Mouse (Mus musculus): ENCODE data around the gene Zfp169. TPM values are rescaled to one million over a fixed set of nuclear protein-coding genes. Genes with fewer than 3 reads are reported as not detected.

The Zfp169 gene
- 1.3 and 1.6 TPM in 2 replicates for polyA plus RNA-seq (2015; fragmentation: Nextera tagmentation; extraction: Ambion mirVana)

DNA sequence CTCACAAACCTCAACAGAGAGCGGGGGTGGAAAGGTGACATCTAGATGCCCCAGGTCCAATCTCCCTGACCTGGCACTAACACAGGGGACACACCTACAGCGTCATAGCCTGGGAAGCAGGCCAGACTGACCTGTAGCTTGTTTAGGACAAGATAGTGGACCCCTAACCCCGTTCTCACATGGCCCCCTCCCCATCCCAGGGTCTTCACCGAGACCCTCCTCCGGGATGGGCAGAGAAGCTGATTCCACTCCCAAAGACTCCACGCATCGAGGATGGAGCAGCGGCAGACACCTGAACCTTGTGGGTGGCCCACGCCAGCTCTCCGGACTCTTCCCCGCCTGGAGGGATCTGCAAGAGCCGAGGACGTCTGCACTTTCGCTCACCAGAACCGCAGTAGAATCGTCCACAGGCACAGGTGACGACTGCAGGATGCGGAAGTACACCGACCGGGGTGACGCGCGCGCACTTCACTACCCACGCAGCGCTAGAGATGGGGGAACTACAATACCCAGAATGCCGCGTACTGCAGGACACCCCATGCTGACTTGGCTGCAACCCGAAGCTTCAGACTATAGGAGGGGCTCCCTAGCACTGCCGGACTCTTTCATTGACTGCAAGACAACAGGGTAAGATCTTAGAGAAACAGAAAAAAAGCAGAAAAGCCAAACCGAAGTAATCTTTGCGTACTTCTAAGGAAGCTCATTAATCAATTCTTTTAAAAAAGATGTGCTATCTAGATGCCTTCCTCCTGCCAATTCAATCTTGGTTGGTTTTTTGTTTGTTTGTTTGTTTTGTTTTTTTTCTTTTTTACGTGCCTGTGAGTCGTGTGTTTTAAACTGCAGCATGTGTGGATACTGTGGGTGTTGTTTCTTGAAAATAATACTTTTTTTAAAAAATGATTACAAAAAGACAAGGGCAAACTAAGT lies at the start of gene Zfp169, which contains the start of gene A830005F24Rik:
TSS of gene Zfp169 (minus strand) at position 449 of the 927 bp plus-strand sequence.
TSS of gene A830005F24Rik (plus strand) at position 568 of the 927 bp plus-strand sequence.
- peak within 1 kb of the TSS; percentile 69 for H3K9ac ChIP-seq (replicated peaks; ENCODE audit: low read depth)
- ATAC-seq (peak; percentile 99), DNase-seq (ENCODE audit: low spot score) (peak; percentile 95)
- H3K27ac ChIP-seq (ENCODE audit: low read length) = peak within 1 kb of the TSS; percentile 74
- 1% methylated on average over 34 of the region's 34 CpGs for WGBS
- no peaks in the 10 kb centered on the region for H3K4me1 ChIP-seq (ENCODE audit: insufficient read depth, low read depth, low read length)
- H3K4me3 ChIP-seq (ENCODE audit: low read depth, low read length) = peak within 1 kb of the TSS; percentile 74
- peak within 1 kb of the TSS; percentile 93 for H3K4me2 ChIP-seq (replicated peaks; ENCODE audit: low read depth, low read length)
- H3K36me3 ChIP-seq (ENCODE audit: insufficient read depth, low read length) = no peaks in the 10 kb centered on the region
- H3K27me3 ChIP-seq (replicated peaks; ENCODE audit: insufficient read depth, low read length) = no peaks in the 10 kb centered on the region
- TF ChIP-seq CTCF (IDR thresholded peaks at IDR 0.05) (no peak; the same call in 1 of the 2 replicates), EP300 (IDR thresholded peaks at IDR 0.05) (no peak)
- H3K9me3 ChIP-seq (ENCODE audit: low read length) = no peaks in the 10 kb centered on the region

DNA sequence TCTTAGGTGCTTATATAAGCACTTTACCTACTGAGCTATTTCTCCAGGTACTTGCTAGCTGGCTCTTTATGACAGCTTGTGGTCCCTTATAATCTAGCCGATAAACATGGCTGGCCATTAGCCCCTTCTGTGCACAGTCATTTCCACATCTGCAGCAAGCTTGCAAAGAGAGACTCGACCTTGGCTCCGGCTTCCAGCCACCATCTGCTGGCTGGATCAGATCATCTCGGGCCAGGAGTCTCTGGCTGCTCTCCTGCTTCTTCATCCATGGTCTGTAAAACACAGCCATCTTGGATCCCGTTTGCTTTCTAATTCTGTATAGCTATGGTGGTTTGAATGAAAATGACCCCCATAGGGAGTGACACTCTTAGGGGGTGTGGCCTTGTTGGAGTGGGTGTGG lies 49.1 kb upstream of the Zfp169 start:
- H3K9me3 ChIP-seq (ENCODE audit: low read length) = no peaks in the 10 kb centered on the region
- no peak overlapping the region for H3K4me2 ChIP-seq (replicated peaks; ENCODE audit: low read depth, low read length)
- H3K4me3 ChIP-seq (ENCODE audit: low read depth, low read length) = no peak overlapping the region
- 69% methylated on average over 5 of the region's 5 CpGs for WGBS
- ATAC-seq (no peak), DNase-seq (ENCODE audit: low spot score) (no peak)
- no peak overlapping the region for H3K9ac ChIP-seq (replicated peaks; ENCODE audit: low read depth)
- H3K4me1 ChIP-seq (ENCODE audit: insufficient read depth, low read depth, low read length) = peaks cover 7% of the 10 kb centered on the region
- no peaks in the 10 kb centered on the region for H3K36me3 ChIP-seq (ENCODE audit: insufficient read depth, low read length)
- H3K27me3 ChIP-seq (replicated peaks; ENCODE audit: insufficient read depth, low read length) = no peaks in the 10 kb centered on the region
- H3K27ac ChIP-seq (ENCODE audit: low read length) = no peak overlapping the region
- TF ChIP-seq CTCF (IDR thresholded peaks at IDR 0.05) = no peak
- no peak for TF ChIP-seq EP300 (IDR thresholded peaks at IDR 0.05)

DNA sequence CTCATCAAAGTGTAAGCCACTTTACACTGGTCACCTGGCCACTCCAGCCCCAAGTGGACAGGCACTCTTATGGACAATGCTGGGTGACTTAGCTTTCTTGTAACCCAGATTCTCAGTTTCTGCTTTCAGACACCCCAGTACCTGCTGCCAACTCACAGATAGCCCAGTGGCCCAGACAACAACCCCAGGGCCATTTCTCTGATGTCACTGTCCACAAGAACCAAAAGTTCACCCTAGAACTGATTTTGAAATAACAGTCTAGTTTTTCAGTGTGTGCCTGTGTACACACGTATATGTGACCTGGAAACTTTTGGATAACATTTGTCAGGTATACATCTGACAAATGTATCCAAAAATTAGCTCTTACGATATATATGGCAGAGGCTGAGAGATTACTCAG lies 48.2 kb upstream of the Zfp169 start:
- no peaks in the 10 kb centered on the region for H3K36me3 ChIP-seq (ENCODE audit: insufficient read depth, low read length)
- H3K27ac ChIP-seq (ENCODE audit: low read length) = no peak overlapping the region
- DNase-seq (ENCODE audit: low spot score) = no peak
- no peak for TF ChIP-seq CTCF (IDR thresholded peaks at IDR 0.05)
- TF ChIP-seq EP300 (IDR thresholded peaks at IDR 0.05) = no peak
- H3K4me1 ChIP-seq (ENCODE audit: insufficient read depth, low read depth, low read length) = peaks cover 7% of the 10 kb centered on the region
- ATAC-seq = no peak
- no peaks in the 10 kb centered on the region for H3K9me3 ChIP-seq (ENCODE audit: low read length)
- no peaks in the 10 kb centered on the region for H3K27me3 ChIP-seq (replicated peaks; ENCODE audit: insufficient read depth, low read length)
- WGBS = 90% methylated on average over 2 of the region's 2 CpGs
- H3K4me3 ChIP-seq (ENCODE audit: low read depth, low read length) = no peak overlapping the region
- no peak overlapping the region for H3K4me2 ChIP-seq (replicated peaks; ENCODE audit: low read depth, low read length)
- no peak overlapping the region for H3K9ac ChIP-seq (replicated peaks; ENCODE audit: low read depth)

DNA sequence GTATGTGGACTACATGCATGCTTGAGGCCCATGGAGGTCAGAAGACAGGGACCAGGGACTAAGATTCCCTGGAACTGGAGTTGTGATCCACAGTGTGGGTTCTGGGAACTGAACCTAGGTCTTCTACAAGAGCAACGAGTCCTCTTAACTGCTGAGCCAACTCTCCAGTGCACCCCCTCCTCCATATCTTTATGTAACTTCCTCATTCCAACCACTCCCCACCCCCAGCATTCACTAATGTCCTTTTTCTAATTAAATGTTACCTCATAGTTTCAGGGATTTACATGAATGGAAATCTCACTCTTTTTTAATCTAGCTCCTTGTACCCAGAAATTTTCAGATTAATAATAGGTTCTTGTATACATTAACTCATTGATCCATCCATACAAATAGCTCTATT lies 42.7 kb upstream of the Zfp169 start:
- WGBS = 22% methylated on average over 1 of the region's 1 CpGs
- Histone ChIP-seq H3K4me1 (ENCODE audit: insufficient read depth, low read depth, low read length) (peaks cover 10% of the 10 kb centered on the region; the same call in 1 of the 2 replicates), H3K9ac (replicated peaks; ENCODE audit: low read depth) (no peak overlapping the region), H3K27me3 (replicated peaks; ENCODE audit: insufficient read depth, low read length) (no peaks in the 10 kb centered on the region), H3K4me3 (ENCODE audit: low read depth, low read length) (no peak overlapping the region), H3K27ac (ENCODE audit: low read length) (no peak overlapping the region), H3K4me2 (replicated peaks; ENCODE audit: low read depth, low read length) (no peak overlapping the region), H3K36me3 (ENCODE audit: insufficient read depth, low read length) (no peaks in the 10 kb centered on the region), H3K9me3 (ENCODE audit: low read length) (no peaks in the 10 kb centered on the region)
- no peak for ATAC-seq
- no peak for DNase-seq (ENCODE audit: low spot score)
- TF ChIP-seq EP300 (IDR thresholded peaks at IDR 0.05) (no peak), CTCF (IDR thresholded peaks at IDR 0.05) (no peak)

DNA sequence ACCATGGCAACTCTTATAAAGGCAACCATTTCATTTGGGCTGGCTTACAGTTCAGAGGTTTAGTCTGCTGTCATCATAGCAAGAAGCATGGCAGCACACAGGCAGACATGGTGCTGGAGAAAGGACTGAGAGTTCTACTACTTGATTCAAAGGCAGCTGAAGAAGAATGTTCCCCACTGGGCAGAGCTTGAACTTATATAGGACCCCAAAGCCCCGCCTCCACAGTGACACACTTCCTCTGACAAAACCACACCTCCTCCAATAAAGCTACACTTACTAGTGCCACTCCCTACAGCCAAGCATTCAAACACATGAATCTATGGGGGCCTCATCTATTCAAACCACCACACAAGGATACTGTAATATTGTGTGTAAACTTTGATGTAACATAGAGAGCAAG lies 41.3 kb upstream of the Zfp169 start:
- WGBS = 91% methylated on average over 1 of the region's 1 CpGs
- TF ChIP-seq EP300 (IDR thresholded peaks at IDR 0.05) (no peak), CTCF (IDR thresholded peaks at IDR 0.05) (no peak)

DNA sequence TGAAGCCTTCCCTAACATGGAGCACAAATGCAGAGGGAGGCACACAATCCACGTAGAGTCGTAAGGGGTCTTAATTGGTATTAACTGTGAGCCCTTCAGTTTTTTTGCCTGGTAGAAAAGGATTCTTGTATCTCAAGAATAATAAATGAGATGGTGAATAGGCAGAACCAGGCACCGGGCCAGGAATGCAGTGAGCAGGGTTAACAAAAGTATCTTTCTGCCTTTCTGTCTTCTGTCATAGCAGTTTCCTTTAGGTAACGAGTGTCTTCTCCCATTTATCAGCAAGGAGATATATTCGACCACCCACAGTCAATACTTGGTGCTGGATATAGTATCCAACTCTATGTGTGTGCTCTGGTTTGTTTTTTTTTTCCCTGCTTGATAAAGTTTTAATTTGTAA lies 40.3 kb upstream of the Zfp169 start:
- Histone ChIP-seq H3K4me1 (ENCODE audit: insufficient read depth, low read depth, low read length) (peaks cover 10% of the 10 kb centered on the region; the same call in 1 of the 2 replicates), H3K4me2 (replicated peaks; ENCODE audit: low read depth, low read length) (no peak overlapping the region), H3K9me3 (ENCODE audit: low read length) (no peaks in the 10 kb centered on the region), H3K36me3 (ENCODE audit: insufficient read depth, low read length) (no peaks in the 10 kb centered on the region), H3K4me3 (ENCODE audit: low read depth, low read length) (no peak overlapping the region), H3K27ac (ENCODE audit: low read length) (peak overlapping the region; percentile 93; the same call in 1 of the 2 replicates), H3K9ac (replicated peaks; ENCODE audit: low read depth) (no peak overlapping the region), H3K27me3 (replicated peaks; ENCODE audit: insufficient read depth, low read length) (no peaks in the 10 kb centered on the region)
- no peak for ATAC-seq
- TF ChIP-seq EP300 (IDR thresholded peaks at IDR 0.05) (no peak), CTCF (IDR thresholded peaks at IDR 0.05) (no peak)
- WGBS = 44% methylated on average over 5 of the region's 5 CpGs
- DNase-seq (ENCODE audit: low spot score) = no peak

More for the DNA sequence above, 41.3 kb upstream of the Zfp169 start:
- H3K9ac ChIP-seq (replicated peaks; ENCODE audit: low read depth) = no peak overlapping the region
- no peaks in the 10 kb centered on the region for H3K27me3 ChIP-seq (replicated peaks; ENCODE audit: insufficient read depth, low read length)
- peaks cover 10% of the 10 kb centered on the region; the same call in 1 of the 2 replicates for H3K4me1 ChIP-seq (ENCODE audit: insufficient read depth, low read depth, low read length)
- no peak overlapping the region for H3K27ac ChIP-seq (ENCODE audit: low read length)
- no peak overlapping the region for H3K4me3 ChIP-seq (ENCODE audit: low read depth, low read length)
- no peak overlapping the region for H3K4me2 ChIP-seq (replicated peaks; ENCODE audit: low read depth, low read length)
- H3K9me3 ChIP-seq (ENCODE audit: low read length) = no peaks in the 10 kb centered on the region
- ATAC-seq = no peak
- no peak for DNase-seq (ENCODE audit: low spot score)
- H3K36me3 ChIP-seq (ENCODE audit: insufficient read depth, low read length) = no peaks in the 10 kb centered on the region

Data from lung, postnatal 0 days (tissue).